Mouse (Mus musculus) embryonic stem cell, embryonic (primary cell): ENCODE results near the gene Neurl2.

Experiments used
- CTCF ChIA-PET, 4 experiments: fragments of 300-600 bp in 2 of 4; fragments of 350-600 bp in 2 of 4; sonication (Branson Sonifier 250); formaldehyde crosslinking; loops; one replicate each; lab custom pipeline; 2022; ENCODE audit warnings: inconsistent platforms in 2 of 4; lab: Charles Lee
- POLR2A ChIA-PET, 4 experiments: fragments of 300-600 bp in 2 of 4; fragments of 350-600 bp in 2 of 4; sonication (Branson Sonifier 250); formaldehyde crosslinking; loops; one replicate each; lab custom pipeline; 2022; ENCODE audit warnings: antibody characterized with exemption in 4 of 4, inconsistent platforms in 1 of 4; lab: Charles Lee

Neurl2 gene

GRCm38 (mm10) chr2:164792400-164793190 lies 40.7 kb downstream of the Neurl2 start:
- POLR2A ChIA-PET, result interaction anchor here in 3 of 4 experiments (0.6 to 24.1 kb wide), 42 partner anchors 8 to 1066 kb away, joined by 3 to 694 read pairs (median 8); partner anchors contain the start of genes Acot8 (in 3 of the 3), Snx21 (in 3 of the 3), Ube2c (in 3 of the 3) and Zswim1 (in 3 of the 3)

GRCm38 (mm10) chr2:164791841-164792261 lies 41.4 kb downstream of the Neurl2 start:
- CTCF ChIA-PET, result interaction anchor here in 3 of 4 experiments (0.5 to 6.8 kb wide), 13 partner anchors 7 to 375 kb away, joined by 3 to 91 read pairs (median 4); partner anchors contain the start of genes Snx21 (in 2 of the 3), Acot8 (in 1 of the 3), Zswim1 (in 1 of the 3) and Zswim3 (in 1 of the 3)

More at GRCm38 (mm10) chr2:164792400-164793190, 40.7 kb downstream of the Neurl2 start:
- CTCF ChIA-PET, result interaction anchor here (0.6 to 6.8 kb wide), 60 partner anchors 8 to 508 kb away, joined by 3 to 91 read pairs (median 6); partner anchors contain the start of genes Acot8 (in 4 of the 4), Zswim1 (in 4 of the 4), Zswim3 (in 4 of the 4) and Snx21 (in 3 of the 4)

GRCm38 (mm10) chr2:164790451-164790850 lies 42.8 kb downstream of the Neurl2 start:
- ChIA-PET POLR2A (interaction anchor here in 2 of 4 experiments (1.7 to 24.1 kb wide), 8 partner anchors 11 to 45 kb away, joined by 4 to 694 read pairs (median 156); partner anchors contain the start of genes Acot8 (in 2 of the 2), Ctsa (in 2 of the 2), Neurl2 (in 2 of the 2) and Zswim1 (in 2 of the 2)), CTCF (interaction anchor here in 2 of 4 experiments (0.5 to 1.7 kb wide), 3 partner anchors 8 to 75 kb away, joined by 4 to 5 read pairs (median 4); no protein-coding TSS in a partner anchor)

More at GRCm38 (mm10) chr2:164791841-164792261, 41.4 kb downstream of the Neurl2 start:
- POLR2A ChIA-PET, result interaction anchor here in 3 of 4 experiments (1.0 to 24.1 kb wide), 16 partner anchors 7 to 122 kb away, joined by 3 to 694 read pairs (median 16); partner anchors contain the start of genes Acot8 (in 2 of the 3), Zswim1 (in 2 of the 3), Zswim3 (in 2 of the 3) and Ctsa (in 1 of the 3)

- ChIA-PET CTCF (interaction anchor here in 3 of 4 experiments (0.7 to 1.3 kb wide), 4 partner anchors 8 to 79 kb away, joined by 3 to 4 read pairs (median 3); partner anchors contain the start of gene Tnnc2 (in 1 of the 3)), POLR2A (interaction anchor here in 3 of 4 experiments (0.6 to 24.1 kb wide), 17 partner anchors 10 to 103 kb away, joined by 3 to 694 read pairs (median 7); partner anchors contain the start of genes Acot8 (in 3 of the 3), Zswim3 (in 3 of the 3), Ube2c (in 2 of the 3) and Zswim1 (in 2 of the 3))
Observed at GRCm38 (mm10) chr2:164788411-164788810, 44.8 kb downstream of the Neurl2 start.

- POLR2A ChIA-PET, result interaction anchor here in 3 of 4 experiments (0.6 to 24.1 kb wide), 20 partner anchors 9 to 1580 kb away, joined by 3 to 694 read pairs (median 6); partner anchors contain the start of genes Acot8 (in 3 of the 3), Zswim3 (in 3 of the 3), Ube2c (in 2 of the 3) and Zswim1 (in 2 of the 3)
- CTCF ChIA-PET, result interaction anchor here in 1 of 4 experiments (0.9 kb wide), 1 partner anchor 11 kb away, joined by 3 read pairs; no protein-coding TSS in a partner anchor
Observed at GRCm38 (mm10) chr2:164787779-164788178, 45.5 kb downstream of the Neurl2 start.

GRCm38 (mm10) chr2:164787032-164787431 lies 46.2 kb downstream of the Neurl2 start:
- ChIA-PET CTCF (interaction anchor here in 3 of 4 experiments (0.9 to 5.3 kb wide), 5 partner anchors 7 to 18 kb away, joined by 3 to 91 read pairs (median 3); partner anchors contain the start of genes Acot8 (in 1 of the 3) and Zswim3 (in 1 of the 3)), POLR2A (interaction anchor here in 2 of 4 experiments (0.6 to 24.1 kb wide), 25 partner anchors 6 to 230 kb away, joined by 3 to 694 read pairs (median 10); partner anchors contain the start of genes Acot8 (in 2 of the 2), Ube2c (in 2 of the 2), Zswim1 (in 2 of the 2) and Zswim3 (in 2 of the 2))

- ChIA-PET CTCF (interaction anchor here (0.6 to 5.3 kb wide), 14 partner anchors 7 to 81 kb away, joined by 3 to 91 read pairs (median 5); partner anchors contain the start of genes Acot8 (in 1 of the 4), Ube2c (in 1 of the 4) and Zswim3 (in 1 of the 4)), POLR2A (interaction anchor here (0.7 to 23.4 kb wide), 36 partner anchors 7 to 343 kb away, joined by 3 to 366 read pairs (median 6); partner anchors contain the start of genes Acot8 (in 2 of the 4), Sdc4 (in 2 of the 4), Ube2c (in 2 of the 4) and Zswim1 (in 2 of the 4))
Observed at GRCm38 (mm10) chr2:164786388-164786885, 46.8 kb downstream of the Neurl2 start.

- POLR2A ChIA-PET, result interaction anchor here (0.7 to 23.4 kb wide), 48 partner anchors 8 to 342 kb away, joined by 3 to 366 read pairs (median 4); partner anchors contain the start of genes Acot8 (in 3 of the 4), Ube2c (in 3 of the 4), Zswim3 (in 3 of the 4) and Ctsa (in 2 of the 4)
- CTCF ChIA-PET, result interaction anchor here (0.6 to 5.3 kb wide), 27 partner anchors 8 to 587 kb away, joined by 3 to 91 read pairs (median 4); partner anchors contain the start of genes Acot8 (in 1 of the 4), Ctsa (in 1 of the 4), Neurl2 (in 1 of the 4) and Ube2c (in 1 of the 4)
Observed at GRCm38 (mm10) chr2:164785481-164786387, 47.5 kb downstream of the Neurl2 start, which contains the start of gene Snx21. Gene Snx21, plus strand, starts transcription at chr2:164785823.

- POLR2A ChIA-PET, result interaction anchor here (0.6 to 23.4 kb wide), 41 partner anchors 8 to 115 kb away, joined by 3 to 366 read pairs (median 6); partner anchors contain the start of genes Acot8 (in 3 of the 4), Ube2c (in 3 of the 4), Zswim3 (in 3 of the 4) and Ctsa (in 2 of the 4)
Observed at GRCm38 (mm10) chr2:164784869-164785420, 48.3 kb downstream of the Neurl2 start.

GRCm38 (mm10) chr2:164783926-164784581 lies 49.2 kb downstream of the Neurl2 start:
- CTCF ChIA-PET, result interaction anchor here (0.5 to 5.3 kb wide), 51 partner anchors 10 to 1533 kb away, joined by 3 to 91 read pairs (median 4); partner anchors contain the start of genes Acot8 (in 2 of the 4), Ube2c (in 2 of the 4), Zswim3 (in 2 of the 4) and Ctsa (in 1 of the 4)

More at GRCm38 (mm10) chr2:164784869-164785420, 48.3 kb downstream of the Neurl2 start:
- CTCF ChIA-PET, result interaction anchor here (0.6 to 5.3 kb wide), 53 partner anchors 8 to 395 kb away, joined by 3 to 91 read pairs (median 4); partner anchors contain the start of genes Acot8 (in 2 of the 4), Ube2c (in 2 of the 4), Zswim3 (in 2 of the 4) and Ctsa (in 1 of the 4)

GRCm38 (mm10) chr2:164781876-164782275 lies 51.4 kb downstream of the Neurl2 start:
- CTCF ChIA-PET, result interaction anchor here in 3 of 4 experiments (1.0 to 5.3 kb wide), 5 partner anchors 10 to 12 kb away, joined by 3 to 42 read pairs (median 4); no protein-coding TSS in a partner anchor
- POLR2A ChIA-PET, result interaction anchor here in 2 of 4 experiments (1.0 to 23.4 kb wide), 7 partner anchors 9 to 338 kb away, joined by 3 to 366 read pairs (median 5); partner anchors contain the start of genes Acot8 (in 1 of the 2), Sdc4 (in 1 of the 2), Ube2c (in 1 of the 2) and Zswim1 (in 1 of the 2)

More at GRCm38 (mm10) chr2:164783926-164784581, 49.2 kb downstream of the Neurl2 start:
- POLR2A ChIA-PET, result interaction anchor here (0.6 to 23.4 kb wide), 25 partner anchors 9 to 394 kb away, joined by 3 to 366 read pairs (median 6); partner anchors contain the start of genes Ube2c (in 3 of the 4), Acot8 (in 2 of the 4), Zswim1 (in 2 of the 4) and Zswim3 (in 2 of the 4)
